Mouse (Mus musculus) adrenal gland, postnatal 10 days (tissue): ENCODE measurements around the gene Aes. TPM values are rescaled to one million over a fixed set of nuclear protein-coding genes. Genes with fewer than 3 reads are reported as not detected.

ENCODE experiments used
- DNase-seq: peaks from one replicate; pipeline ENCODE4 v3.0.0; 2021; ENCODE audit warnings: mixed read lengths
- total RNA-seq, 2 experiments: library from RNA; stranded (reverse); gene quantifications; 2 replicates each; pipeline ENCODE4 v1.2.3; 2021

Aes gene
- total RNA-seq, 2 experiments from 2014 or later = 541 to 611 TPM

DNA sequence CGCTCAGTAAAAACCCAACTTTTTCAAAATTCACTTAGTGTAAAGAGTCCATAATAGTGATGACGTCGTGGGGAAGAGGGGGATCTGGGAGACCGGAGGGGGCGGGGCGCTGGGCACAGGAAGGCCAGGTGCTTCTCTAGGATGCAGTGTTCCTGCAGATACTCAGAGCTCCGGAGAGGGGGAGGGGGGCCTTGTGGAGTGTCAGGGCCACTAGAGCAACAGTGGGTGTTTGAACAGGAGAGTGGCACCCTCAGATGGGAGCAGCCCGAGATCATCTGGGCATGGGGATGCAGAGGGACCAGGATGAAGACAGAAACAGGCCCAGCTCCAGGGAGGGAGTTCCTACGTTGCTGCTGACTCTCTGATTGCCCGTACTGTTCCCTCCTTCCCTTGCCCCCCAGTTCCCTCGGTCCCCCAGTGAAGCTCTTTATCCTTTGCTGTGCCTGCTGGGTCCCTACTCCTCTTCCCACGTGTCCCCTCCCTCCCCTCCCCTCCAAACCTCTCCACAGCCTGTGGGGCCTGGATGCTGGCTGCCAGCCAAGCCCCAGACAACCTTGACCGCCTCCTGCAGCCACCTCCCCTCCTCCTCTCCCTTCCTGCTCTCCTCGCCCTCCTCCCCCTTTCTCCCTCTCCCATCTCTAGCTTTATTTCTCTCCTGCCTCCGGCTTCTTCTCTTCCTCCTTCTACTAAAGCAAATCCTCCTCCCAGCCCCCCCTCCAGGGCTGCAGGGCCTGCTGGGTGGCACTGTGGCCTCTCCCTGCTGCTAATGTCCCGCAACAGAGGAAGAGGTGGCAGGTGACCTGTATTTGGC is 9.3 kb downstream of the Aes start:
- peak; percentile 83 for DNase-seq

GRCm38 (mm10) chr10:81569507-81570237 is 10.4 kb downstream of the Aes start:
- DNase-seq = no peak

DNA sequence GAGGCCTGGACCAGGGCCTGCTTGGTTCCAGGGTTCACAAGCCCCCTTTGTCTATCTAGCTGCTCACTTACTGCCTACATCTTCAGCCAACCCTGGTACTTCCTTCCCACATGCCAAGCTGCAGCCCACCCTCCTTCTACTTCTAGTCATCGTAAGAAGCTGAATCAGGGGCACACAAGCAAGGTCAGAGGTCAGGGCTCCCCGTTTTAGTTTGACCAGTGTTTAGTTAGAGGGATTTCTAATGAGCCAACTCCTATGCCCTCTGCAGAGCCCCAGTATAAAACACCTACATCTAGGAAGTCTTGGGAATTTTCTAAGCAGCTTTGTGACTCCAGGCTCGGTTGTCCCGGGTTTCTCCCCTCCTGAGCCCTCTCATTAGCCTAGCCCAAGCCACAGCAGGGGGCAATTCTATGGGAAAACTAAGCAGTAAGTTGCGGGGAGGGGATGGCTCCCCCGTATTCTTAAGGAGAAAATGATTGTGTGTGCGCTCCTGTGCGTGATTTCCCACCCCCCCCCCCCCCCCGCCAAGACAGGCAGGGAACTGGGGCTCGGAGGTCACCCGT is 11.0 kb downstream of the Aes start:
- no peak for DNase-seq

GRCm38 (mm10) chr10:81570831-81571500 is 11.7 kb downstream of the Aes start:
- DNase-seq = peak; percentile 95

- DNase-seq = peak; percentile 99
These were observed 12.2 kb downstream of the Aes start for GRCm38 (mm10) chr10:81571501-81571876.

- DNase-seq = peak; percentile 53
These were observed 12.9 kb downstream of the Aes start for GRCm38 (mm10) chr10:81572133-81572671.

GRCm38 (mm10) chr10:81572975-81573374 is 13.7 kb downstream of the Aes start:
- DNase-seq = no peak

GRCm38 (mm10) chr10:81574081-81575056 is 15.1 kb downstream of the Aes start, which contains the start of gene Tle2:
Gene Tle2 (plus strand): TSS chr10:81574561.
- no peak for DNase-seq

GRCm38 (mm10) chr10:81575208-81575631 is 15.9 kb downstream of the Aes start:
- peak; percentile 72 for DNase-seq

DNA sequence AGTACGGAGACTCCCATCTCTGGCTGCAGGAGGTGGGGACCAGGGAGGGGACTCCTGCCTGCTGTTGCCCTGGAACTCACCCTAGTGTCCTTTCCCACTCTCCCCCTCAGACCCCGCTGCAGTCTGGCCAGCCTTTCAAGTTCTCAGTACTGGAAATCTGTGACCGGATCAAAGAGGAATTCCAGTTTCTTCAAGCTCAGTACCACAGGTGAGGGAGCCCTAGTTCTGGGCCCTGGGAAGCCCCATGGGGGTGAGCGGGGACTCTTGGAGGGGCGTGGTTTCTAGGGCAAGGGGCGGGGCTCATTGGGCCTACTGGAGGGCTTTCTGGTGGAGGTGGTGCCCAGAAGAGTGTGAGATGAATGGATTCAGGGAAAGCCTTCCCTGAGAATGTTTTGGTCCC is 16.4 kb downstream of the Aes start:
- DNase-seq = no peak

GRCm38 (mm10) chr10:81579967-81580366 is 20.7 kb downstream of the Aes start:
- DNase-seq = no peak

GRCm38 (mm10) chr10:81580441-81581070 is 21.3 kb downstream of the Aes start:
- no peak for DNase-seq

DNA sequence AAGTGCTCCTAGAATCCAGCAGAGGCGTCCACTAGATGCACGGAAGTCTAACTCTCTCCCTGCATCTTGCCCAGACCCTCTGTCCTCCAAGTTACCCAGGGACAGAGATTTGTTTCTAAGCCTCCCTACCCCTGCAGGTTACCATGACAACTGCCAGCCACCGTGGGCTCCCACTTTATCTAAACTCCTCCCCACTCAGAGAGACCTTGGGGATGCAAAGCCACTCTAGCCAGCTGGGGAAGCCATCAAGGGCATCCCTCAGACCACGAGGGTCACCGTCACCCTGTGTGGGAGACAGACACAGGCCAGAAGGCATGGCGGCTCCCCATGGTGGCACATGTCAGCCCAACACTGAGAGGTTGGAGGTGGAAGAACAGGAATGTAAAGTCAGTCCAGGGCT is 24.1 kb downstream of the Aes start:
- DNase-seq = no peak

GRCm38 (mm10) chr10:81588739-81589138 is 29.5 kb downstream of the Aes start:
- DNase-seq = no peak

DNA sequence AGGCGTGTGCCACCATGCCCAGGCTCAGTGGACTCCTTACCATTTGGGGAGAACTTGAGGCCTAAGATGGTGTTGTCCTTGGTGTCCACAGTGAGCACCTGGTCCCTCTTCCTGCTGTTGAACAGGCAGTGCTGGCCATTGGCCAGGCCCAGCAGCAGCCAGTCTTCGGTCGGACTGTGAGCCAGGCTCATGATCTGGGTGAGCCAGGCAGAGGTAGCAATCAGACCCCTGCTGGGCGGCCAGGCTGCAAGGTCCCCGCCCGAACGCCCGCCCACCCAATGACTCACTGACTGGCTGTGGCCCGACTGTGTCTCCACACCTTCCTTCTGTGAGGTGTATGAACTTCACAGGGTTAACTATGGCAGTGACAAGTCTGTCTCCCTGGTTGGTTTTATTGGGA is 32.6 kb downstream of the Aes start:
- no peak for DNase-seq

- DNase-seq = no peak
These were observed 33.3 kb downstream of the Aes start for GRCm38 (mm10) chr10:81592631-81593030.

- DNase-seq = no peak
These were observed 33.9 kb downstream of the Aes start for GRCm38 (mm10) chr10:81593223-81593622.

DNA sequence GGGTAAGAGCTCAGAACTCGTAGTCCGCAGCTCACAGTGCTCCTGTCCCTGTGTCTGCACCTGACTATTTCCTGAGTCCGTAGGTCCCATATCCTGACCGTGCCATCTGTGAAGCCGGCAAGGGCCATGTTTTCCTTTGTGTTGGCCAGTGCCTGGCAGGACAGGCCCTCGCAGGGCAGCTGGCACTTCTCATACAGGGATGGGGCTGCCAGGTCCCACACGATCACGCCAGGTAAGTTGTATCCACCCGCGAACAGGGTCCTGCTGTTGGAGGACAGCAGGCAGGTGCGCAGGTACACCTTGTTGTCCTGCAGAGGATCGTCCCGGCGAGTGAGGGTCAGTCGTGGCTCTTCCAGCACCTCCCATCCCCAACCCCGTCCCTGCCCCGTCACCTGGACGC is 34.6 kb downstream of the Aes start:
- DNase-seq = no peak

GRCm38 (mm10) chr10:81595599-81595998 is 36.3 kb downstream of the Aes start:
- DNase-seq = no peak

DNA sequence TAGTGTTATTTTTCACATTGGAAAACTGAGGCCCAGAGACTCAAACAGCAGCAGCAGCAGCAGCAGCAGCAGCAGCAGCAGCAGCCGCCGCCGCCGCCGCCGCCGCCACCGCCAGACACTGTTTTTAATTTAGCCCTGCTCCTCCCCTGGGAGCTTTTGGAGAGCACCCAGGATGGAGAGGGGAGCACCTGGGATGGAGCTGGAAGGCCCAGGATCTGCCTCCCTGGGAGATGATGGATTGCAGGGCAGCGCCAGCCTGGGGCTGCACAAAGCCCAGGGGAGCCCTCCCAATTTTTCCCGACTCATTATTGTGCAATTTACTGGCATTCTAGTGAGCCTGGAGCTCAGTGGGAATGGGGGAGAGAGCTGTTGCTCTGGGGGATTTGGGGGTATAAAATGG is 37.3 kb downstream of the Aes start:
- DNase-seq = peak; percentile 77
